Mouse (Mus musculus): ENCODE results near the gene Lzts2.

DNA sequence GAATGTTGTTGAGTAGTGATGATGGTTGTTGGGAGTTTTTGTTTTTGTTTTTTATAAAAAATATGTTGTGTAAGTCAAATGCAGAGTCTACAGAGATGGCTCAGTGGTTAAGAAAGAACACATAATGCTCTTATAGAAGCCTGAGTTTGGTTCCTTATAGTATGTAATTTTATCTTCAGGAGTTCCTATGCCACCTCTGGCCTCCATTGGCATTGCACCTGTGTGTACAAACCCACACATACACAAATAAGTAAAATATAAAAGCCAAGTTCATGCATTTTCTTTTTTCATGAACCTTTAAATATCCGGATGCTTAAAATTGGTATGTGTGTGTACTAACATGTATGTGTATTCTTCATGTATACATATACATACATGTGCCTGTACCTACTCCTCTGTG is 48.2 kb upstream of the Lzts2 start:
- no peak for TF ChIP-seq EP300 (optimal IDR thresholded peaks at IDR 0.05)
- TF ChIP-seq CTCF (IDR thresholded peaks at IDR 0.05; ENCODE audit: low read depth): no peak
